In the genomic region with DNA sequence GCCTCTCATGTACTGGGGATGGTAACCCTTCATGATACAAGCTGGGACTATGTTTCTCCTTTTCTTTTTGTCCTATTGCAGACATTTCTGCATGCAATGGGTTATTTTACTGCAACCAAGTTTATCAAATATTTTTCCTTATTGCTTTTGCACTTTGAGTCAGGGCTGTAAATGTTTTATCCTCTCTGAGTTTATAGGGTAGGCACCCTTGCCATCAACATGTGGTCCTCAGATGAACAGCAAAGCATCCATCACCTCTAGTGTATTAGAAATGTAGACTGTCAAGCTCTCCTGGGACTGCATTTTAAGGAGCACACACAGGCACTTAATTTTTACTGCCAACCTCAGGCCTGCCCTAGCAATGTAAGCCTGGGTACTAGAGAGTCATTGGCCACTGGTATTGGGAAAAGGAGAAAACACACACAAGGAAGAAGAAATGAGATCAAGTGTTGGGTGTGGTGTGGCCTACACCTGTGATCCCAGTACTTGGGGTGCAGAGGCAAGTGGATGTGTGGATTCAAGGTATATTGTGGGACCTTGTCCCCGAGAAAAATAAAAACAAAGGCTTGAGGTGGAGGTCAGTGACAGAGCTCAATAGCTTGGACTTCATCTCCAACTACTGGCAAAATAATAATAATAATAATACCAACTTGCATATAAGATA, we compare ENCODE assay signal across 21 mouse cellular contexts.
"Had no signal": no experiment of that assay in that cellular context is flagged by ENCODE, and none has a peak within 500 bp of the region (broad histone marks: within the 10 kb centered on the region; RNA-seq: fewer than 3 reads in every experiment).

No protein-coding gene starts in this region.

- ATAC-seq: hindbrain, embryonic 16.5 days; inflammation-experienced regulatory T-cells, adult 6 months; liver, embryonic 12.5 days had no signal

- H3K36me3 ChIP-seq: heart, embryonic 10.5 days; heart, embryonic 12.5 days; hindbrain, embryonic 13.5 days; kidney, embryonic 15.5 days; limb, embryonic 13.5 days; limb, embryonic 15.5 days; liver, embryonic 12.5 days had no signal

- H3K4me3 ChIP-seq: gastrocnemius, adult 2 months; heart, embryonic 10.5 days; heart, embryonic 12.5 days; hindbrain, embryonic 13.5 days; kidney, embryonic 15.5 days; limb, embryonic 13.5 days; limb, embryonic 15.5 days; liver, embryonic 12.5 days had no signal

- H3K4me1 ChIP-seq: heart, embryonic 10.5 days; heart, embryonic 12.5 days; hindbrain, embryonic 13.5 days; kidney, embryonic 15.5 days; limb, embryonic 13.5 days; limb, embryonic 15.5 days; liver, embryonic 12.5 days had no signal

- H3K27me3 ChIP-seq: hindbrain, embryonic 13.5 days; limb, embryonic 13.5 days; limb, embryonic 15.5 days; liver, embryonic 12.5 days had no signal

- H3K9ac ChIP-seq: heart, embryonic 12.5 days; hindbrain, embryonic 13.5 days; kidney, embryonic 15.5 days; limb, embryonic 13.5 days; limb, embryonic 15.5 days; liver, embryonic 12.5 days; liver, embryonic 14.5 days had no signal

- DNase-seq: gastrocnemius, adult 2 months; gastrocnemius, postnatal 10 days; gastrocnemius, postnatal 25 days; heart, adult 18-20 months; heart, postnatal 10 days; kidney, adult 11 months; kidney, postnatal 4 days; layer of hippocampus, adult 9-11 months; layer of hippocampus, postnatal 36 days; left cerebral cortex, postnatal 4 days had no signal

- H3K4me2 ChIP-seq: heart, embryonic 12.5 days; hindbrain, embryonic 13.5 days; kidney, embryonic 15.5 days; limb, embryonic 13.5 days; limb, embryonic 15.5 days; liver, embryonic 12.5 days had no signal

- H3K27ac ChIP-seq: gastrocnemius, adult 2 months; heart, embryonic 10.5 days; hindbrain, embryonic 13.5 days; kidney, embryonic 15.5 days; kidney, postnatal 0 days; limb, embryonic 13.5 days; limb, embryonic 15.5 days; liver, embryonic 12.5 days; liver, embryonic 14.5 days had no signal

- H3K9me3 ChIP-seq: heart, embryonic 10.5 days; heart, embryonic 12.5 days; hindbrain, embryonic 13.5 days; kidney, embryonic 15.5 days; limb, embryonic 13.5 days; limb, embryonic 15.5 days; liver, embryonic 12.5 days had no signal
